Mouse (Mus musculus) liver, adult 2 months (tissue): ENCODE data around the gene Fcho1. TPM values are rescaled to one million over a fixed set of nuclear protein-coding genes. Genes with fewer than 3 reads are reported as not detected.

ENCODE experiments used
- DNase-seq: peaks from one replicate; pipeline ENCODE4 v3.0.0-alpha.2; 2011; ENCODE audit warnings: low read depth, low spot score; ENCODE audit errors: extremely low read depth
- H3K27ac ChIP-seq: fragments of 200-500 bp; replicated peaks from 2 replicates; pipeline ENCODE4 v1.5.1; 2012; ENCODE audit warnings: low read depth, mild to moderate bottlenecking, control low read depth, inconsistent platforms, low read length; ENCODE audit not compliant: insufficient read depth
- H3K27me3 ChIP-seq: fragments of 200-500 bp; 2 replicates; pipeline ENCODE4 v1.6.1; 2012; ENCODE audit warnings: mild to moderate bottlenecking, moderate library complexity, low read length, inconsistent platforms; ENCODE audit not compliant: control insufficient read depth, insufficient read depth
- H3K36me3 ChIP-seq: fragments of 200-500 bp; 2 replicates; pipeline ENCODE4 v1.6.1; 2012; ENCODE audit warnings: low read length, inconsistent platforms; ENCODE audit not compliant: control insufficient read depth, insufficient read depth
- H3K4me1 ChIP-seq: fragments of 200-500 bp; 2 replicates; pipeline ENCODE4 v1.6.1; 2011; ENCODE audit warnings: low read length; ENCODE audit not compliant: control insufficient read depth, insufficient read depth
- H3K4me3 ChIP-seq: fragments of 200-500 bp; 2 replicates; pipeline ENCODE4 v1.5.1; 2011; ENCODE audit warnings: low read depth, mild to moderate bottlenecking, control low read depth, low read length, moderate library complexity; ENCODE audit not compliant: insufficient read depth
- H3K79me2 ChIP-seq: fragments of 200-500 bp; 2 replicates; pipeline ENCODE4 v1.6.1; 2012; ENCODE audit warnings: inconsistent platforms, mild to moderate bottlenecking, low read length, moderate library complexity; ENCODE audit not compliant: control insufficient read depth, insufficient read depth
- H3K9ac ChIP-seq: fragments of 200-500 bp; 2 replicates; pipeline ENCODE4 v1.6.1; 2012; ENCODE audit warnings: low read depth, mild to moderate bottlenecking, control low read depth, inconsistent platforms, low read length
- CTCF ChIP-seq: fragments of 200-500 bp; IDR thresholded peaks from 2 replicates; pipeline ENCODE4 v1.5.1; 2011; ENCODE audit warnings: low read depth, low read length, control low read depth
- POLR2A ChIP-seq: fragments of 200-500 bp; IDR thresholded peaks from 2 replicates; pipeline ENCODE4 v1.6.1; 2011; ENCODE audit warnings: low read length, control low read depth; ENCODE audit not compliant: insufficient read depth; ENCODE audit errors: extremely low read depth
- WGBS: fragments of 180-500 bp; shearing (Covaris S2); methylation state at CpG from one replicate; pipeline ENCODE4 v1.1.7; 2018; 5-methylcytosine and 5-hydroxymethylcytosine counted together
- polyA plus RNA-seq: library from polyadenylated mRNA; depleted of rRNA; stranded (reverse); fragments of >200 nt; gene quantifications from 2 replicates; pipeline ENCODE4 v1.2.3, GENCODE M21; 2012
- total RNA-seq: library from RNA; depleted of rRNA; stranded (reverse); fragments of >200 nt; gene quantifications from 2 replicates; pipeline ENCODE4 v1.2.3, GENCODE M21; 2014

Fcho1 gene
- total and polyA plus RNA-seq, 2 experiments = 0.18 to 2.8 TPM

- WGBS = 5% methylated on average over 21 of the region's 21 CpGs
- no peaks in the 10 kb centered on the region for H3K79me2 ChIP-seq
- no peak for DNase-seq
- peaks cover 10% of the 10 kb centered on the region for H3K4me1 ChIP-seq
- no peak overlapping the region for H3K27ac ChIP-seq
- TF ChIP-seq POLR2A = no peak
- no peak for TF ChIP-seq CTCF
- no peaks in the 10 kb centered on the region for H3K36me3 ChIP-seq
- peaks cover 2% of the 10 kb centered on the region; the same call in 1 of the 2 replicates for H3K27me3 ChIP-seq
- H3K4me3 ChIP-seq = peak overlapping the region; percentile 9; the same call in 1 of the 2 replicates
- no peak overlapping the region for H3K9ac ChIP-seq
Observed at GRCm38 (mm10) chr8:71668220-71668975, 57.1 kb downstream of the Fcho1 start.

GRCm38 (mm10) chr8:71667256-71667655 lies 58.3 kb downstream of the Fcho1 start:
- no peaks in the 10 kb centered on the region for H3K79me2 ChIP-seq
- H3K27ac ChIP-seq = no peak overlapping the region
- no peak overlapping the region for H3K9ac ChIP-seq
- H3K4me1 ChIP-seq = peaks cover 10% of the 10 kb centered on the region
- TF ChIP-seq POLR2A (no peak), CTCF (no peak)
- no peak for DNase-seq
- peaks cover 2% of the 10 kb centered on the region; the same call in 1 of the 2 replicates for H3K27me3 ChIP-seq
- 79% methylated on average over 5 of the region's 5 CpGs for WGBS
- no peaks in the 10 kb centered on the region for H3K36me3 ChIP-seq
- no peak overlapping the region for H3K4me3 ChIP-seq

- Histone ChIP-seq H3K79me2 (no peaks in the 10 kb centered on the region), H3K36me3 (no peaks in the 10 kb centered on the region), H3K27ac (no peak overlapping the region), H3K27me3 (peaks cover 2% of the 10 kb centered on the region; the same call in 1 of the 2 replicates), H3K4me1 (peaks cover 9% of the 10 kb centered on the region; the same call in 1 of the 2 replicates), H3K9ac (no peak overlapping the region), H3K4me3 (no peak overlapping the region)
- TF ChIP-seq POLR2A (no peak), CTCF (no peak)
- DNase-seq = no peak
- 87% methylated on average over 1 of the region's 1 CpGs for WGBS
Observed at GRCm38 (mm10) chr8:71666855-71667254, 58.7 kb downstream of the Fcho1 start.

GRCm38 (mm10) chr8:71665331-71666130 lies 60.0 kb downstream of the Fcho1 start:
- WGBS = 11% methylated on average over 21 of the region's 22 CpGs
- Histone ChIP-seq H3K4me3 (no peak overlapping the region), H3K9ac (no peak overlapping the region), H3K79me2 (no peaks in the 10 kb centered on the region), H3K36me3 (no peaks in the 10 kb centered on the region), H3K4me1 (0 out of 2 replicates have a peak, but pooled peaks cover 2% of the 10 kb centered on the region), H3K27me3 (peaks cover 2% of the 10 kb centered on the region; the same call in 1 of the 2 replicates), H3K27ac (no peak overlapping the region)
- peak; percentile 38 for DNase-seq
- TF ChIP-seq CTCF (no peak), POLR2A (no peak)

- Histone ChIP-seq H3K4me1 (peaks cover 4% of the 10 kb centered on the region), H3K4me3 (no peak overlapping the region), H3K79me2 (no peaks in the 10 kb centered on the region), H3K36me3 (no peaks in the 10 kb centered on the region), H3K9ac (no peak overlapping the region), H3K27ac (no peak overlapping the region), H3K27me3 (0 out of 2 replicates have a peak, but pooled peaks cover 7% of the 10 kb centered on the region)
- DNase-seq = peak; percentile 46
- WGBS = 16% methylated on average over 36 of the region's 36 CpGs
- TF ChIP-seq CTCF = peak; percentile 97
- TF ChIP-seq POLR2A = no peak
Observed at GRCm38 (mm10) chr8:71660325-71661120, 65.0 kb downstream of the Fcho1 start.
